Mouse (Mus musculus): ENCODE data around the gene Gabra2. TPM values are rescaled to one million over a fixed set of nuclear protein-coding genes. Genes with fewer than 3 reads are reported as not detected.

Gabra2 gene
- 2.5 and 2.6 TPM in 2 replicates for polyA plus RNA-seq (2015; fragmentation: Nextera tagmentation; extraction: Ambion mirVana)

- peak within 1 kb of the TSS; percentile 97 for H3K4me2 ChIP-seq (replicated peaks)
- under 1% methylated on average over 54 of the region's 55 CpGs for WGBS
- ATAC-seq = peak; percentile 87
- H3K27ac ChIP-seq = no peak within 1 kb of the TSS
- no peaks in the 10 kb centered on the region for H3K36me3 ChIP-seq
- H3K9me3 ChIP-seq = no peaks in the 10 kb centered on the region
- peak within 1 kb of the TSS; percentile 44 for H3K9ac ChIP-seq
- H3K4me3 ChIP-seq (replicated peaks) = peak within 1 kb of the TSS; percentile 59
- H3K27me3 ChIP-seq (replicated peaks) = peaks cover 9% of the 10 kb centered on the region
- no peaks in the 10 kb centered on the region for H3K4me1 ChIP-seq (replicated peaks)
Observed at GRCm38 (mm10) chr5:71095725-71096607, at the start of gene Gabra2. Gene Gabra2 (minus strand): TSS chr5:71095849.

GRCm38 (mm10) chr5:71136691-71137090 lies 41.0 kb upstream of the Gabra2 start:
- ATAC-seq = no peak
- Histone ChIP-seq H3K4me2 (replicated peaks) (no peak overlapping the region), H3K4me3 (replicated peaks) (no peak overlapping the region)

DNA sequence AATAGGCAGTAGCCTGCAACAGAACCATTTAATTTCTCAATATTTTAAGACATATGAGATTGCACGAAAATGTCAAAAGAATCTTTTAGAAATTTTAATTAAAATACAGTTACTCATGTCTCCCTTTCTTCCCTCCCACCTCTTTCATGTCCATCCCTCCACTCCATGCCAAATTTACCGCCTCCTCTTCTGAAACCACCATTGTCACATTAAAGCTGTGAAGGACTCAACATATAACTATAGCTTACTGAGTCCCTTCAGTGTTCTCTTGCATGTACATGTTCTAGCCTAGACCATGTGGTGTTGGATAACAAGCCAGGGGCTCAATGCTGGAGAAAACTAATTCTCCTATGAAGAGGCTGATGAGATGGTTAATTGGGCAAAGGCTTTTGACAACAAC lies 40.2 kb upstream of the Gabra2 start:
- Histone ChIP-seq H3K4me2 (replicated peaks) (no peak overlapping the region), H3K27ac (no peak overlapping the region), H3K27me3 (replicated peaks) (no peaks in the 10 kb centered on the region), H3K9ac (no peak overlapping the region), H3K4me3 (replicated peaks) (no peak overlapping the region), H3K9me3 (no peaks in the 10 kb centered on the region), H3K4me1 (replicated peaks) (no peaks in the 10 kb centered on the region), H3K36me3 (no peaks in the 10 kb centered on the region)
- WGBS = 71% methylated on average over 2 of the region's 2 CpGs
- ATAC-seq = no peak

More at GRCm38 (mm10) chr5:71136691-71137090, 41.0 kb upstream of the Gabra2 start:
- Histone ChIP-seq H3K36me3 (no peaks in the 10 kb centered on the region), H3K4me1 (replicated peaks) (no peaks in the 10 kb centered on the region), H3K27ac (no peak overlapping the region), H3K9me3 (no peaks in the 10 kb centered on the region), H3K9ac (no peak overlapping the region), H3K27me3 (replicated peaks) (no peaks in the 10 kb centered on the region)
- 70% methylated on average over 4 of the region's 4 CpGs for WGBS

- no peak for ATAC-seq
- no peak overlapping the region for H3K27ac ChIP-seq
- no peak overlapping the region for H3K4me3 ChIP-seq (replicated peaks)
- H3K36me3 ChIP-seq = no peaks in the 10 kb centered on the region
- no peak overlapping the region for H3K9ac ChIP-seq
- H3K9me3 ChIP-seq = no peaks in the 10 kb centered on the region
- H3K27me3 ChIP-seq (replicated peaks) = no peaks in the 10 kb centered on the region
- no peak overlapping the region for H3K4me2 ChIP-seq (replicated peaks)
- WGBS = 66% methylated on average over 3 of the region's 3 CpGs
- H3K4me1 ChIP-seq (replicated peaks) = no peaks in the 10 kb centered on the region
Observed at GRCm38 (mm10) chr5:71127721-71128120, 32.1 kb upstream of the Gabra2 start.

- H3K9ac ChIP-seq = no peak overlapping the region
- no peak for ATAC-seq
- no peaks in the 10 kb centered on the region for H3K4me1 ChIP-seq (replicated peaks)
- H3K9me3 ChIP-seq = no peaks in the 10 kb centered on the region
- no peaks in the 10 kb centered on the region for H3K27me3 ChIP-seq (replicated peaks)
- no peak overlapping the region for H3K27ac ChIP-seq
- 32% methylated on average over 1 of the region's 1 CpGs for WGBS
- no peak overlapping the region for H3K4me3 ChIP-seq (replicated peaks)
- H3K4me2 ChIP-seq (replicated peaks) = no peak overlapping the region
- H3K36me3 ChIP-seq = no peaks in the 10 kb centered on the region
Observed at GRCm38 (mm10) chr5:71115216-71115615, 19.6 kb upstream of the Gabra2 start.

- peak; percentile 50 for ATAC-seq
- H3K4me3 ChIP-seq (replicated peaks) = peak overlapping the region; percentile 59
- H3K27ac ChIP-seq = no peak overlapping the region
- WGBS = under 1% methylated on average over 19 of the region's 19 CpGs
- H3K4me2 ChIP-seq (replicated peaks) = peak overlapping the region; percentile 97
- peaks cover 9% of the 10 kb centered on the region for H3K27me3 ChIP-seq (replicated peaks)
- H3K4me1 ChIP-seq (replicated peaks) = no peaks in the 10 kb centered on the region
- no peaks in the 10 kb centered on the region for H3K36me3 ChIP-seq
- peak overlapping the region; percentile 11; the same call in 1 of the 2 replicates for H3K9ac ChIP-seq
- H3K9me3 ChIP-seq = no peaks in the 10 kb centered on the region
Observed at GRCm38 (mm10) chr5:71095180-71095579, 469 bp downstream of the Gabra2 start.

DNA sequence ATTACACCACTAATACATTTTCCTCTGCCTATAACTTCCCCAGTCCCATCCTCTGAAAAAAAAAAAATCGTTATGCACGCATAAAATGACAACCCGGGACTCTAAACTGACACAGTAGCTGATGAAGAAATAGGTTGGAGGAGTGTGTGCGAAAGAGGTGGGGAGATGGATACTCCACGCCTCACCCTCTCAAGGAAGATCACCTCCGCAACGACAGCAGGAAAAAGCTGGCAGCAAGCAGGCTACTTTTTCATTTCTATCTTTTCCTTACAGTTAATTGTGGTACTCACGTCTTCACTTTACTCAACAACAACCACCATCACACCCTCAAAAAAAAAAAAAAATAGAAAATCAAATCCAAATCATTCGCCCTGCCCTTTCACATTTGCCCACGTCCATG lies 873 bp downstream of the Gabra2 start:
- Histone ChIP-seq H3K4me3 (replicated peaks) (peak overlapping the region; percentile 59), H3K4me1 (replicated peaks) (no peaks in the 10 kb centered on the region), H3K27me3 (replicated peaks) (peaks cover 9% of the 10 kb centered on the region), H3K9me3 (no peaks in the 10 kb centered on the region), H3K4me2 (replicated peaks) (peak overlapping the region; percentile 97), H3K27ac (no peak overlapping the region), H3K36me3 (no peaks in the 10 kb centered on the region), H3K9ac (no peak overlapping the region)
- 22% methylated on average over 10 of the region's 10 CpGs for WGBS
- no peak for ATAC-seq

DNA sequence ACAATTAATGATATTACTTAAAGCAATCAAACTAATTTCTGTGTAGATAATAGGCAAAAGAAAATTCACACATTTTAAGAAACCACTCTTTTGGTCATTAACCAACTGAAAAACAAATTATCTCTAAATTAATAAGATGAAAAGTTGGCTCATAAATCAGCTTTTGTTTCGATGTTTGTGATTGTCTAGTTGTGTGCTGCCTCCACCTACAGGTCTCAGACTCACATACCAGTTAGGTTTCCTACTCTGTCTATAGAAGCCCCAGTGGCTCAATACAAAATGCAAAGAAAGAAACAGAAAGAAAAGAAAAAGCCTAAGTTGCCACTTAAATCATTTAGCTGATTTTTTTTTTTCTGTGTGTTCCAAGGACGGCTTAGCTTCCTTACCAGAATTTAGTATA lies 1.8 kb downstream of the Gabra2 start:
- Histone ChIP-seq H3K9ac (no peak overlapping the region), H3K4me3 (replicated peaks) (no peak overlapping the region), H3K9me3 (no peaks in the 10 kb centered on the region), H3K4me1 (replicated peaks) (no peaks in the 10 kb centered on the region), H3K27ac (no peak overlapping the region), H3K27me3 (replicated peaks) (peaks cover 9% of the 10 kb centered on the region), H3K4me2 (replicated peaks) (no peak overlapping the region), H3K36me3 (no peaks in the 10 kb centered on the region)
- WGBS = 71% methylated on average over 2 of the region's 2 CpGs
- ATAC-seq = no peak

- H3K4me2 ChIP-seq (replicated peaks) = no peak overlapping the region
- no peak overlapping the region for H3K9ac ChIP-seq
- H3K4me3 ChIP-seq (replicated peaks) = no peak overlapping the region
- no peak for ATAC-seq
- no peaks in the 10 kb centered on the region for H3K4me1 ChIP-seq (replicated peaks)
- H3K36me3 ChIP-seq = no peaks in the 10 kb centered on the region
- no peaks in the 10 kb centered on the region for H3K9me3 ChIP-seq
- peaks cover 9% of the 10 kb centered on the region for H3K27me3 ChIP-seq (replicated peaks)
- H3K27ac ChIP-seq = no peak overlapping the region
Observed at GRCm38 (mm10) chr5:71092475-71092874, 3.2 kb downstream of the Gabra2 start.

GRCm38 (mm10) chr5:71091926-71092325 lies 3.7 kb downstream of the Gabra2 start:
- 42% methylated on average over 2 of the region's 2 CpGs for WGBS
- no peaks in the 10 kb centered on the region for H3K4me1 ChIP-seq (replicated peaks)
- no peak overlapping the region for H3K9ac ChIP-seq
- no peaks in the 10 kb centered on the region for H3K9me3 ChIP-seq
- H3K4me3 ChIP-seq (replicated peaks) = no peak overlapping the region
- H3K4me2 ChIP-seq (replicated peaks) = no peak overlapping the region
- H3K36me3 ChIP-seq = no peaks in the 10 kb centered on the region
- no peak for ATAC-seq
- no peak overlapping the region for H3K27ac ChIP-seq
- H3K27me3 ChIP-seq (replicated peaks) = peaks cover 9% of the 10 kb centered on the region

DNA sequence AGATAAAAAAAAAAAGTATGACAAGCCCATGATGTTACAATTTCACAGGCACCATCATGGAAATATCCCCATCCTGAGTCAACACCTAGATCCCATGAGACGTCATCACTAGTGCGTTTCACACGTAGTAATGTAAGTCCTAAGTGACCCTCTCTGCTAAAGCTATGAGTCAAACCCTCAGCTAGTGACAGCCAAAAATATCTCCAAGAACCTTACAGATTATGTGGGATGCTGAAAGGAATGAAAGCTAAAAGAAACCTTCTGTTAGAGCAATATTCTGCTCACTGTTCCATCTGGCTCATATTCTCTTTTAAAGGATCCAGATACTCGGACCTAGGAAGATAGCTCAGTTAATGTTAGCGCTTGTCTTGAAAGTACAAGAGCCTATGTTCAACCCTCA lies 16.8 kb downstream of the Gabra2 start:
- no peaks in the 10 kb centered on the region for H3K9me3 ChIP-seq
- H3K36me3 ChIP-seq = no peaks in the 10 kb centered on the region
- ATAC-seq = no peak
- no peaks in the 10 kb centered on the region for H3K4me1 ChIP-seq (replicated peaks)
- no peaks in the 10 kb centered on the region for H3K27me3 ChIP-seq (replicated peaks)
- WGBS = 91% methylated on average over 5 of the region's 5 CpGs
- no peak overlapping the region for H3K27ac ChIP-seq
- H3K4me3 ChIP-seq (replicated peaks) = no peak overlapping the region
- no peak overlapping the region for H3K9ac ChIP-seq
- H3K4me2 ChIP-seq (replicated peaks) = no peak overlapping the region

- WGBS = 73% methylated on average over 3 of the region's 3 CpGs
- H3K4me2 ChIP-seq (replicated peaks) = no peak overlapping the region
Observed at GRCm38 (mm10) chr5:71061696-71062095, 34.0 kb downstream of the Gabra2 start.

GRCm38 (mm10) chr5:71058047-71058446 lies 37.6 kb downstream of the Gabra2 start:
- no peak overlapping the region for H3K4me3 ChIP-seq (replicated peaks)
- no peaks in the 10 kb centered on the region for H3K36me3 ChIP-seq
- 69% methylated on average over 7 of the region's 7 CpGs for WGBS
- no peaks in the 10 kb centered on the region for H3K27me3 ChIP-seq (replicated peaks)
- no peak overlapping the region for H3K9ac ChIP-seq
- no peak overlapping the region for H3K4me2 ChIP-seq (replicated peaks)
- no peaks in the 10 kb centered on the region for H3K4me1 ChIP-seq (replicated peaks)
- no peak for ATAC-seq
- H3K27ac ChIP-seq = no peak overlapping the region
- H3K9me3 ChIP-seq = no peaks in the 10 kb centered on the region

More at GRCm38 (mm10) chr5:71061696-71062095, 34.0 kb downstream of the Gabra2 start:
- Histone ChIP-seq H3K36me3 (no peaks in the 10 kb centered on the region), H3K4me3 (replicated peaks) (no peak overlapping the region), H3K27ac (no peak overlapping the region), H3K4me1 (replicated peaks) (no peaks in the 10 kb centered on the region), H3K9me3 (no peaks in the 10 kb centered on the region), H3K9ac (no peak overlapping the region), H3K27me3 (replicated peaks) (no peaks in the 10 kb centered on the region)
- ATAC-seq = no peak
